Mouse (Mus musculus) neutrophil, adult 65 days (primary cell): ENCODE results near the gene Eef1akmt2. TPM values are rescaled to one million over a fixed set of nuclear protein-coding genes. Genes with fewer than 3 reads are reported as not detected.

ENCODE experiments used
- total RNA-seq: library from RNA; stranded (reverse); gene quantifications from 2 replicates; pipeline ENCODE4 v1.2.4, GENCODE M21; 2023

The Eef1akmt2 gene
- total RNA-seq = 14.1 and 20.7 TPM in 2 replicates

GRCm38 (mm10) chr7:132852173-132852844 is at the start of gene Eef1akmt2:
Eef1akmt2 (minus strand) TSS chr7:132852673.

GRCm38 (mm10) chr7:132859042-132859958 is 6.8 kb upstream of the Eef1akmt2 start, which contains the start of gene Abraxas2:
Abraxas2 (plus strand) TSS chr7:132859225.

GRCm38 (mm10) chr7:132813416-132814088 is 38.9 kb downstream of the Eef1akmt2 start, which contains the start of gene Fam53b:
Fam53b (minus strand) TSS chr7:132813886.

Other genes with a start within 250 kb of the Eef1akmt2 start
- gene Lhpp, start 242.0 kb downstream of the Eef1akmt2 start, total RNA-seq = 1.9 and 3.1 TPM in 2 replicates
- 45.7 and 63.4 TPM in 2 replicates for gene Fam53b, start 38.8 kb downstream of the Eef1akmt2 start, total RNA-seq
- gene Abraxas2, start 6.6 kb upstream of the Eef1akmt2 start, total RNA-seq = 44.2 and 50.0 TPM in 2 replicates
- gene Zranb1, start 78.5 kb upstream of the Eef1akmt2 start, total RNA-seq = 31.3 and 48.2 TPM in 2 replicates